Comparison of ENCODE assay signal across 9 mouse cellular contexts in genomic region chr6:91736471-91736870, GRCm38 (mm10). TPM values are rescaled to one million over a fixed set of nuclear protein-coding genes. Genes with fewer than 3 reads are reported as not detected.
DNase-seq lines count a peak whose midpoint lies in the region; ATAC-seq and TF ChIP-seq lines count a peak whose summit lies in the region.
"Had no signal": no experiment of that assay in that cellular context is flagged by ENCODE, and none has a peak within 500 bp of the region (broad histone marks: within the 10 kb centered on the region; RNA-seq: fewer than 3 reads in every experiment).

No protein-coding gene starts in this region.

- 54% methylated on average over 5 of the region's 5 CpGs for WGBS in heart, embryonic 16.5 days
- WGBS in limb, embryonic 11.5 days = 62% methylated on average over 5 of the region's 5 CpGs
- WGBS in midbrain, postnatal 0 days = 61% methylated on average over 5 of the region's 5 CpGs
- 73% methylated on average over 5 of the region's 5 CpGs for WGBS in forebrain, embryonic 11.5 days
- 60% methylated on average over 5 of the region's 5 CpGs for WGBS in midbrain, embryonic 16.5 days

- H3K4me2 ChIP-seq in heart, embryonic 16.5 days (ENCODE audit: low read depth, low read length) = no peak overlapping the region
- H3K4me2 ChIP-seq in limb, embryonic 11.5 days (ENCODE audit: low read depth, severe bottlenecking) = no peak overlapping the region
- H3K4me2 ChIP-seq in midbrain, postnatal 0 days (ENCODE audit: low read depth, low read length, poor library complexity, severe bottlenecking) = no peak overlapping the region
- H3K4me2 ChIP-seq in forebrain, embryonic 11.5 days (ENCODE audit: low read depth, low read length, severe bottlenecking) = no peak overlapping the region
- no peak overlapping the region for H3K4me2 ChIP-seq in midbrain, embryonic 16.5 days (ENCODE audit: low read length)

- no peak for TF ChIP-seq CTCF in midbrain, postnatal 0 days (IDR thresholded peaks at IDR 0.05)

- no peaks in the 10 kb centered on the region for H3K9me3 ChIP-seq in heart, embryonic 16.5 days (replicated peaks; ENCODE audit: control insufficient read depth, low read length)
- H3K9me3 ChIP-seq in limb, embryonic 11.5 days (ENCODE audit: control insufficient read depth, low read length) = no peaks in the 10 kb centered on the region
- no peaks in the 10 kb centered on the region for H3K9me3 ChIP-seq in midbrain, postnatal 0 days (ENCODE audit: low read length)
- no peaks in the 10 kb centered on the region for H3K9me3 ChIP-seq in forebrain, embryonic 11.5 days (ENCODE audit: control insufficient read depth, low read length)
- no peaks in the 10 kb centered on the region for H3K9me3 ChIP-seq in midbrain, embryonic 16.5 days (replicated peaks; ENCODE audit: control insufficient read depth, low read length, poor library complexity, severe bottlenecking)

- 0 out of 2 replicates have a peak, but pooled peaks cover 2% of the 10 kb centered on the region for H3K27me3 ChIP-seq in heart, embryonic 16.5 days (ENCODE audit: control insufficient read depth, insufficient read depth, low read length)
- H3K27me3 ChIP-seq in limb, embryonic 11.5 days (ENCODE audit: control insufficient read depth, insufficient read depth, low read length) = no peaks in the 10 kb centered on the region
- H3K27me3 ChIP-seq in midbrain, postnatal 0 days (ENCODE audit: insufficient read depth, low read length) = no peaks in the 10 kb centered on the region
- H3K27me3 ChIP-seq in forebrain, embryonic 11.5 days (ENCODE audit: control insufficient read depth, insufficient read depth, low read length) = no peaks in the 10 kb centered on the region
- H3K27me3 ChIP-seq in midbrain, embryonic 16.5 days (ENCODE audit: control insufficient read depth, insufficient read depth, low read depth, low read length) = no peaks in the 10 kb centered on the region

- peak; percentile 95 for DNase-seq in 3T3-L1 (ENCODE audit: low read depth, low spot score)
- DNase-seq in adrenal gland, postnatal 14 days = peak; percentile 72
- no peak for DNase-seq in limb, embryonic 11.5 days (ENCODE audit: low spot score)
- DNase-seq in midbrain, postnatal 0 days (ENCODE audit: low spot score) = no peak
- DNase-seq in forebrain, embryonic 11.5 days (ENCODE audit: low spot score) = no peak

- H3K4me3 ChIP-seq in heart, embryonic 16.5 days (ENCODE audit: low read length) = no peak overlapping the region
- H3K4me3 ChIP-seq in limb, embryonic 11.5 days (ENCODE audit: low read depth, low read length) = no peak overlapping the region
- H3K4me3 ChIP-seq in midbrain, postnatal 0 days (ENCODE audit: low read depth, low read length) = no peak overlapping the region
- no peak overlapping the region for H3K4me3 ChIP-seq in forebrain, embryonic 11.5 days (ENCODE audit: low read depth, low read length)
- no peak overlapping the region for H3K4me3 ChIP-seq in midbrain, embryonic 16.5 days (ENCODE audit: low read depth, low read length)

- peaks cover 8% of the 10 kb centered on the region; the same call in 1 of the 2 replicates for H3K4me1 ChIP-seq in heart, embryonic 16.5 days (ENCODE audit: control insufficient read depth, insufficient read depth, low read length)
- H3K4me1 ChIP-seq in limb, embryonic 11.5 days (ENCODE audit: control insufficient read depth, insufficient read depth, low read length) = no peaks in the 10 kb centered on the region
- H3K4me1 ChIP-seq in midbrain, postnatal 0 days (ENCODE audit: insufficient read depth, low read length) = no peaks in the 10 kb centered on the region
- H3K4me1 ChIP-seq in forebrain, embryonic 11.5 days (replicated peaks; ENCODE audit: control insufficient read depth, insufficient read depth, low read length) = no peaks in the 10 kb centered on the region
- no peaks in the 10 kb centered on the region for H3K4me1 ChIP-seq in midbrain, embryonic 16.5 days (ENCODE audit: control insufficient read depth, insufficient read depth, low read length)

- 0 out of 2 replicates have a peak overlapping the region, but pooled peaks have one; percentile 13 for H3K9ac ChIP-seq in heart, embryonic 16.5 days (ENCODE audit: low read length)
- peak overlapping the region; percentile 22; the same call in 1 of the 2 replicates for H3K9ac ChIP-seq in limb, embryonic 11.5 days (ENCODE audit: low read length)
- H3K9ac ChIP-seq in midbrain, postnatal 0 days (replicated peaks; ENCODE audit: low read length, poor library complexity, severe bottlenecking) = no peak overlapping the region
- no peak overlapping the region for H3K9ac ChIP-seq in forebrain, embryonic 11.5 days (ENCODE audit: low read length)
- H3K9ac ChIP-seq in midbrain, embryonic 16.5 days (ENCODE audit: low read depth, low read length) = no peak overlapping the region
- H3K9ac ChIP-seq: liver, embryonic 14.5 days had no signal

- peaks cover 34% of the 10 kb centered on the region for H3K36me3 ChIP-seq in heart, embryonic 16.5 days (ENCODE audit: control insufficient read depth, insufficient read depth)
- peaks cover 17% of the 10 kb centered on the region; the same call in 1 of the 2 replicates for H3K36me3 ChIP-seq in limb, embryonic 11.5 days (ENCODE audit: control insufficient read depth, insufficient read depth, low read length)
- peaks cover 68% of the 10 kb centered on the region for H3K36me3 ChIP-seq in midbrain, postnatal 0 days (ENCODE audit: insufficient read depth, low read length)
- peaks cover 3% of the 10 kb centered on the region; the same call in 1 of the 2 replicates for H3K36me3 ChIP-seq in forebrain, embryonic 11.5 days (ENCODE audit: control insufficient read depth, insufficient read depth, low read length)
- H3K36me3 ChIP-seq in midbrain, embryonic 16.5 days (ENCODE audit: control insufficient read depth, insufficient read depth, low read length) = peaks cover 14% of the 10 kb centered on the region

- peak overlapping the region; percentile 6; the same call in 1 of the 2 replicates for H3K27ac ChIP-seq in heart, embryonic 16.5 days (ENCODE audit: low read length)
- H3K27ac ChIP-seq in limb, embryonic 11.5 days (replicated peaks; ENCODE audit: low read depth, low read length) = no peak overlapping the region
- H3K27ac ChIP-seq in midbrain, postnatal 0 days (ENCODE audit: low read depth, low read length) = no peak overlapping the region
- H3K27ac ChIP-seq in forebrain, embryonic 11.5 days (ENCODE audit: low read depth, low read length) = no peak overlapping the region
- no peak overlapping the region for H3K27ac ChIP-seq in midbrain, embryonic 16.5 days (ENCODE audit: low read length)
- H3K27ac ChIP-seq: liver, embryonic 14.5 days had no signal

- ATAC-seq in heart, embryonic 16.5 days (replicated peaks; ENCODE audit: extremely low read depth, insufficient read depth, low FRiP score) = peak; percentile 72
- no peak for ATAC-seq in limb, embryonic 11.5 days (ENCODE audit: insufficient number of reproducible peaks, low FRiP score, low TSS enrichment, low read depth)
- ATAC-seq in megakaryocyte-erythroid progenitor cell, adult 5-6 weeks (replicated peaks; ENCODE audit: low FRiP score, low TSS enrichment, poor library complexity, severe bottlenecking) = no peak
- ATAC-seq in midbrain, postnatal 0 days (ENCODE audit: low FRiP score) = no peak
- no peak for ATAC-seq in forebrain, embryonic 11.5 days (replicated peaks; ENCODE audit: low FRiP score)
- ATAC-seq in midbrain, embryonic 16.5 days = no peak

RNA-seq across cellular contexts. Expression of gene Slc6a6, which starts 52.6 kb away (rescaled TPM):
- total RNA-seq in adrenal gland, postnatal 14 days (2021) = 259 and 278 TPM in 2 replicates
- polyA plus RNA-seq in heart, embryonic 16.5 days (2015; fragmentation: Nextera tagmentation; extraction: Ambion mirVana) = 59.1 and 74.8 TPM in 2 replicates
- polyA plus RNA-seq in limb, embryonic 11.5 days (2014; fragmentation: Nextera tagmentation; extraction: Ambion mirVana) = 34.4 and 36.1 TPM in 2 replicates
- total RNA-seq in megakaryocyte-erythroid progenitor cell, adult 5-6 weeks (2014; fragmentation: Nextera tagmentation) = 34.0 and 48.8 TPM in 2 replicates
- total RNA-seq in megakaryocyte-erythroid progenitor cell, adult 5-6 weeks (2017) = 19.8 and 21.3 TPM in 2 replicates
- 105 and 147 TPM in 2 replicates for total RNA-seq in midbrain, postnatal 0 days (2014; rRNA removed)
- polyA plus RNA-seq in midbrain, postnatal 0 days (2015; fragmentation: Nextera tagmentation; extraction: Ambion mirVana) = 123 and 146 TPM in 2 replicates
- 44.2 and 49.3 TPM in 2 replicates for polyA plus RNA-seq in forebrain, embryonic 11.5 days (2014; fragmentation: Nextera tagmentation; extraction: Ambion mirVana)
- polyA plus RNA-seq in midbrain, embryonic 16.5 days (2015; fragmentation: Nextera tagmentation; extraction: Ambion mirVana) = 117 and 125 TPM in 2 replicates

Comparison
In these comparisons a context has a peak if more than half of its experiments do, and no peak if none do; other contexts are left out.
1. DNase-seq: peak in 3T3-L1 (single experiment) and adrenal gland, postnatal 14 days (single experiment); none in limb, embryonic 11.5 days (single experiment), midbrain, postnatal 0 days (single experiment) and forebrain, embryonic 11.5 days (single experiment).
2. H3K9ac ChIP-seq: peak in heart, embryonic 16.5 days (single experiment) and limb, embryonic 11.5 days (single experiment); none in midbrain, postnatal 0 days (single experiment), forebrain, embryonic 11.5 days (single experiment) and midbrain, embryonic 16.5 days (single experiment).